Mouse (Mus musculus): ENCODE data around the gene Olfr1009.
"Not testable (repeated sequence)": the region's sequence is repeated elsewhere in the genome, so short reads cannot be mapped to it uniquely, and the experiment has no call there.

The Olfr1009 gene

GRCm38 (mm10) chr2:85715119-85715518, at the start of gene Olfr1009:
Gene Olfr1009 (plus strand): TSS chr2:85715419.
- DNase-seq: no peak

GRCm38 (mm10) chr2:85678667-85679066, 36.6 kb upstream of the Olfr1009 start, which contains the start of gene Olfr1006:
Gene Olfr1006 (minus strand): TSS chr2:85678767.
- DNase-seq: no peak

- no peak for DNase-seq
Measured at GRCm38 (mm10) chr2:85689131-85689530, 26.1 kb upstream of the Olfr1009 start, which contains the start of gene Olfr1008. Gene Olfr1008 (plus strand): TSS chr2:85689431.

- not testable (repeated sequence) for DNase-seq
Measured at GRCm38 (mm10) chr2:85710680-85711079, 4.5 kb upstream of the Olfr1009 start.

- no peak for DNase-seq
Measured at GRCm38 (mm10) chr2:85711159-85711558, 4.1 kb upstream of the Olfr1009 start.

GRCm38 (mm10) chr2:85725793-85726192, 10.6 kb downstream of the Olfr1009 start:
- DNase-seq: no peak

- no peak for DNase-seq
Measured at GRCm38 (mm10) chr2:85753822-85754221, 38.6 kb downstream of the Olfr1009 start.

GRCm38 (mm10) chr2:85762666-85763065, 47.4 kb downstream of the Olfr1009 start, which contains the start of gene Olfr1012:
Gene Olfr1012 (minus strand): TSS chr2:85762766.
- no peak for DNase-seq

GRCm38 (mm10) chr2:85766798-85767197, 51.6 kb downstream of the Olfr1009 start, which contains the start of gene Olfr1013:
Gene Olfr1013 (plus strand): TSS chr2:85767098.
- no peak for DNase-seq

- no peak for DNase-seq
Measured at GRCm38 (mm10) chr2:85772413-85772812, 57.2 kb downstream of the Olfr1009 start, which contains the start of gene Olfr1014. Gene Olfr1014 (plus strand): TSS chr2:85772713.

All from thymus, postnatal 36 days (tissue).